Mouse (Mus musculus) kidney, embryonic 14.5 days (tissue): ENCODE data around the gene Rab37. TPM values are rescaled to one million over a fixed set of nuclear protein-coding genes. Genes with fewer than 3 reads are reported as not detected.

ENCODE experiments used
- ATAC-seq: fragments of 200-750 bp; cut with Nextera tagmentation; 2 replicates; pipeline ENCODE4 v1.8.0; 2017; ENCODE audit warnings: moderate number of reproducible peaks, mild to moderate bottlenecking, moderate TSS enrichment, moderate library complexity; ENCODE audit not compliant: low FRiP score, low TSS enrichment
- H3K27ac ChIP-seq: fragments of 300-500 bp; sonication (generic); 2 replicates; pipeline ENCODE4 v1.5.1; 2014; ENCODE audit warnings: low read depth, mild to moderate bottlenecking, low read length, moderate library complexity, mixed read lengths
- H3K27me3 ChIP-seq: fragments of 300-500 bp; sonication (generic); 2 replicates; pipeline ENCODE4 v1.6.1; 2014; ENCODE audit warnings: mild to moderate bottlenecking, low read length; ENCODE audit not compliant: control insufficient read depth, insufficient read depth
- H3K36me3 ChIP-seq: fragments of 300-500 bp; sonication (generic); 2 replicates; pipeline ENCODE4 v1.6.1; 2014; ENCODE audit warnings: low read length, mixed read lengths; ENCODE audit not compliant: control insufficient read depth, insufficient read depth
- H3K4me1 ChIP-seq: fragments of 300-500 bp; sonication (generic); 2 replicates; pipeline ENCODE4 v1.6.1; 2014; ENCODE audit warnings: low read length, mixed read lengths; ENCODE audit not compliant: control insufficient read depth, insufficient read depth
- H3K4me2 ChIP-seq: fragments of 300-500 bp; sonication (generic); replicated peaks from 2 replicates; pipeline ENCODE4 v1.6.1; 2014; ENCODE audit warnings: low read depth, mild to moderate bottlenecking, low read length
- H3K4me3 ChIP-seq: fragments of 300-500 bp; sonication (generic); 2 replicates; pipeline ENCODE4 v1.5.1; 2014; ENCODE audit warnings: mild to moderate bottlenecking, low read length
- H3K9ac ChIP-seq: fragments of 300-500 bp; sonication (generic); 2 replicates; pipeline ENCODE4 v1.6.1; 2014; ENCODE audit warnings: low read depth, mild to moderate bottlenecking, low read length, moderate library complexity
- H3K9me3 ChIP-seq: fragments of 300-500 bp; sonication (generic); 2 replicates; pipeline ENCODE4 v1.6.1; 2016; ENCODE audit warnings: low read length; ENCODE audit not compliant: control insufficient read depth
- WGBS: fragments of 180-500 bp; shearing (Covaris S2); extraction: QIAGEN DNeasy Blood & Tissue Kit; methylation state at CpG from one replicate; pipeline ENCODE4 v1.1.7; 2014; 5-methylcytosine and 5-hydroxymethylcytosine counted together
- polyA plus RNA-seq: library from polyadenylated mRNA; unstranded; fragments of >200 nt; fragmentation: Nextera tagmentation; extraction: Ambion mirVana; gene quantifications from 2 replicates; pipeline ENCODE4 v1.2.1, GENCODE M21; 2014

Rab37 gene
- polyA plus RNA-seq, 1 experiment from 2014 or later: 0.96 TPM

- Histone ChIP-seq H3K4me2 (peak overlapping the region; percentile 79), H3K9ac (peak overlapping the region; percentile 48), H3K27ac (peak overlapping the region; percentile 82; the same call in 1 of the 2 replicates), H3K9me3 (no peaks in the 10 kb centered on the region), H3K36me3 (no peaks in the 10 kb centered on the region), H3K4me1 (peaks cover 21% of the 10 kb centered on the region; the same call in 1 of the 2 replicates), H3K27me3 (peaks cover 3% of the 10 kb centered on the region; the same call in 1 of the 2 replicates), H3K4me3 (peak overlapping the region; percentile 56)
- ATAC-seq: peak; percentile 25; the same call in 1 of the 2 replicates
- 1% methylated on average over 12 of the region's 14 CpGs for WGBS
Observed at GRCm38 (mm10) chr11:115164341-115164975, 73.2 kb downstream of the Rab37 start.

GRCm38 (mm10) chr11:115164976-115165374, 73.7 kb downstream of the Rab37 start:
- H3K9ac ChIP-seq: peak overlapping the region; percentile 48
- peaks cover 21% of the 10 kb centered on the region; the same call in 1 of the 2 replicates for H3K4me1 ChIP-seq
- H3K27me3 ChIP-seq: peaks cover 3% of the 10 kb centered on the region; the same call in 1 of the 2 replicates
- H3K27ac ChIP-seq: peak overlapping the region; percentile 65; the same call in 1 of the 2 replicates
- H3K4me2 ChIP-seq: peak overlapping the region; percentile 79
- ATAC-seq: no peak
- H3K9me3 ChIP-seq: no peaks in the 10 kb centered on the region
- no peaks in the 10 kb centered on the region for H3K36me3 ChIP-seq
- peak overlapping the region; percentile 56 for H3K4me3 ChIP-seq
- WGBS: 2% methylated on average over 9 of the region's 9 CpGs

- H3K4me3 ChIP-seq: no peak overlapping the region
- WGBS: 89% methylated on average over 3 of the region's 3 CpGs
- no peak overlapping the region for H3K9ac ChIP-seq
- no peaks in the 10 kb centered on the region for H3K9me3 ChIP-seq
- H3K36me3 ChIP-seq: no peaks in the 10 kb centered on the region
- H3K4me1 ChIP-seq: peaks cover 27% of the 10 kb centered on the region
- no peak overlapping the region for H3K4me2 ChIP-seq
- ATAC-seq: no peak
- H3K27ac ChIP-seq: no peak overlapping the region
- H3K27me3 ChIP-seq: peaks cover 3% of the 10 kb centered on the region; the same call in 1 of the 2 replicates
Observed at GRCm38 (mm10) chr11:115166776-115167175, 75.5 kb downstream of the Rab37 start.

GRCm38 (mm10) chr11:115167631-115168249, 76.5 kb downstream of the Rab37 start:
- no peak for ATAC-seq

GRCm38 (mm10) chr11:115169430-115169829, 78.2 kb downstream of the Rab37 start:
- Histone ChIP-seq H3K4me2 (no peak overlapping the region), H3K27ac (no peak overlapping the region), H3K9me3 (no peaks in the 10 kb centered on the region), H3K4me1 (peaks cover 47% of the 10 kb centered on the region), H3K9ac (no peak overlapping the region), H3K36me3 (no peaks in the 10 kb centered on the region), H3K27me3 (peaks cover 3% of the 10 kb centered on the region; the same call in 1 of the 2 replicates), H3K4me3 (no peak overlapping the region)
- ATAC-seq: no peak
- WGBS: 90% methylated on average over 4 of the region's 4 CpGs

More at GRCm38 (mm10) chr11:115167631-115168249, 76.5 kb downstream of the Rab37 start:
- no peak overlapping the region for H3K9ac ChIP-seq
- peaks cover 30% of the 10 kb centered on the region for H3K4me1 ChIP-seq
- no peak overlapping the region for H3K4me3 ChIP-seq
- H3K4me2 ChIP-seq: no peak overlapping the region
- H3K27me3 ChIP-seq: peaks cover 3% of the 10 kb centered on the region; the same call in 1 of the 2 replicates
- WGBS: 61% methylated on average over 8 of the region's 8 CpGs
- H3K27ac ChIP-seq: no peak overlapping the region
- H3K9me3 ChIP-seq: no peaks in the 10 kb centered on the region
- H3K36me3 ChIP-seq: no peaks in the 10 kb centered on the region

GRCm38 (mm10) chr11:115171125-115171524, 79.9 kb downstream of the Rab37 start:
- H3K9me3 ChIP-seq: no peaks in the 10 kb centered on the region
- no peaks in the 10 kb centered on the region for H3K27me3 ChIP-seq
- H3K9ac ChIP-seq: no peak overlapping the region
- H3K4me2 ChIP-seq: no peak overlapping the region
- ATAC-seq: no peak
- peaks cover 51% of the 10 kb centered on the region for H3K4me1 ChIP-seq
- H3K36me3 ChIP-seq: no peaks in the 10 kb centered on the region
- 32% methylated on average over 8 of the region's 8 CpGs for WGBS
- no peak overlapping the region for H3K27ac ChIP-seq
- no peak overlapping the region for H3K4me3 ChIP-seq

GRCm38 (mm10) chr11:115172825-115173287, 81.6 kb downstream of the Rab37 start:
- no peak overlapping the region for H3K4me3 ChIP-seq
- no peak overlapping the region for H3K9ac ChIP-seq
- 43% methylated on average over 4 of the region's 4 CpGs for WGBS
- H3K27ac ChIP-seq: no peak overlapping the region; the same call in 1 of the 2 replicates
- H3K27me3 ChIP-seq: no peaks in the 10 kb centered on the region
- H3K4me1 ChIP-seq: peaks cover 64% of the 10 kb centered on the region
- H3K9me3 ChIP-seq: no peaks in the 10 kb centered on the region
- H3K4me2 ChIP-seq: no peak overlapping the region
- peak; percentile 21; the same call in 1 of the 2 replicates for ATAC-seq
- no peaks in the 10 kb centered on the region for H3K36me3 ChIP-seq

- peak overlapping the region; percentile 43; the same call in 1 of the 2 replicates for H3K27ac ChIP-seq
- peaks cover 71% of the 10 kb centered on the region for H3K4me1 ChIP-seq
- peak overlapping the region; percentile 2; the same call in 1 of the 2 replicates for H3K9ac ChIP-seq
- ATAC-seq: 0 out of 2 replicates have a peak, but pooled peaks have one; percentile 16
- H3K27me3 ChIP-seq: no peaks in the 10 kb centered on the region
- no peaks in the 10 kb centered on the region for H3K9me3 ChIP-seq
- no peaks in the 10 kb centered on the region for H3K36me3 ChIP-seq
- H3K4me3 ChIP-seq: no peak overlapping the region
- H3K4me2 ChIP-seq: peak overlapping the region; percentile 13
- WGBS: 18% methylated on average over 16 of the region's 16 CpGs
Observed at GRCm38 (mm10) chr11:115173549-115174339, 82.5 kb downstream of the Rab37 start.
